Mouse (Mus musculus): Measurements from ENCODE around the gene Cenps.

GRCm38 (mm10) chr4:149173661-149174060 lies 36.2 kb upstream of the Cenps start:
- no peak for TF ChIP-seq CTCF (conservative IDR thresholded peaks at IDR 0.05; ENCODE audit: low read length)
- TF ChIP-seq POU5F1 (IDR thresholded peaks at IDR 0.05; ENCODE audit: borderline replicate concordance, low read length) = no peak
- TF ChIP-seq NANOG (IDR thresholded peaks at IDR 0.05; ENCODE audit: borderline replicate concordance, low read length) = no peak

Measured in E14TG2a.4 (cell line).